In the genomic region with DNA sequence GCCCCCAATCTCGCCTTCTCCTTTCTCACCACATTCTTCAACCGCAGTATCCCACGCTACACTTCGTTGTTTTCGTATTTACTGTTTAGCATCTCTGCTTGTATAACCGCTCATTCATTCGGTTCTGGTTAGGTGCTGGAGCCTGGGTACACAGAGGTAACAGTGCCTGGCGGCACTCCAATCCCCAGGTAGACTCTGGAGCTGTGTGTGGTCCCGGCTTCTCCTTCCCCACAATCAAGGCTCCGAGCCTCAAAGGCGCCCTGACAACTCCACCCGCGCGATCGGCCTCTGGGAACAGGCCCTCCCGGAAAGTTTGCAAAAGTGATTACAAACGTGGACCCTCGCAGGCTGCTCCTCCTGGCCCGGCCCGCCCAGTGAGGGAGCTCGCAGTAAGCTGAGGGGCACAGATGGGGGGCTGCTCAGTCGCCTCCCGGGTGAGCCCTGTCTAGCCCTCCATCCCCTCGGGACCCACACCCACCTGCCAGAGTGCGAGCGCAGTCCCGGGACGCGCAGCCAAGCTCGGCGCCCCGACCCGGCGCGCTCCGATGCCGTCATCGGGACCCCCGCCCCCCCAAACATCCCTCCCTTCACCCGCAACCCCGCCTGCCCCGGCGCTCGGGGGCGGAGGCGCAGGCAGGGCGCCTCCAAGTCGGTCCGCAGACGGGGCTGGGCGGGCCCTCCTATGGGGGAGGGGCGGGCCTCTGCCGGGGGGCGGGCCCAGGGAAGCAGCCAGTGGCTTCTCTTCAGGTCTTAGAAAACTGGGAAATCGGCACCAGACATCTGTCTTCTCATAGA, we compare ENCODE assay signal across 8 mouse cellular contexts. TPM values are rescaled to one million over a fixed set of nuclear protein-coding genes. Genes with fewer than 3 reads are reported as not detected.
DNase-seq lines count a peak whose midpoint lies in the region; ATAC-seq and TF ChIP-seq lines count a peak whose summit lies in the region.

TSS of gene Kif7 (minus strand) at position 534 of the 795 bp plus-strand sequence.

- ATAC-seq in intestine, embryonic 14.5 days (replicated peaks; ENCODE audit: low FRiP score, low TSS enrichment, low read depth): peak; percentile 92
- ATAC-seq in liver, embryonic 13.5 days (ENCODE audit: low read depth): peak; percentile 83

- WGBS in intestine, embryonic 14.5 days: under 1% methylated on average over 55 of the region's 55 CpGs
- WGBS in liver, embryonic 13.5 days (ENCODE audit: insufficient replicate concordance): 2% methylated on average over 47 of the region's 55 CpGs
- under 1% methylated on average over 55 of the region's 55 CpGs for WGBS in thymus, adult 2 months

- H3K4me1 ChIP-seq in intestine, embryonic 14.5 days (replicated peaks; ENCODE audit: control insufficient read depth, insufficient read depth, low read length): peaks cover 5% of the 10 kb centered on the region
- peaks cover 17% of the 10 kb centered on the region for H3K4me1 ChIP-seq in liver, embryonic 13.5 days (replicated peaks)
- H3K4me1 ChIP-seq in thymus, adult 2 months (replicated peaks; ENCODE audit: control insufficient read depth, insufficient read depth, low read length): peaks cover 6% of the 10 kb centered on the region

- no peak within 1 kb of the TSS for H3K27ac ChIP-seq in intestine, embryonic 14.5 days (ENCODE audit: low read depth)
- no peak within 1 kb of the TSS for H3K27ac ChIP-seq in liver, embryonic 13.5 days
- no peak within 1 kb of the TSS for H3K27ac ChIP-seq in thymus, adult 2 months (ENCODE audit: control insufficient read depth, insufficient read depth, low read length)

- intact Hi-C loops in gastrocnemius, postnatal 36 days (cut with DNase I): no loop called here

- 0 out of 2 replicates have a peak, but pooled peaks cover 8% of the 10 kb centered on the region for H3K27me3 ChIP-seq in intestine, embryonic 14.5 days (replicated peaks; ENCODE audit: control insufficient read depth, insufficient read depth, low read length)
- H3K27me3 ChIP-seq in liver, embryonic 13.5 days: peaks cover 57% of the 10 kb centered on the region
- no peaks in the 10 kb centered on the region; the same call in 1 of the 2 replicates for H3K27me3 ChIP-seq in thymus, adult 2 months (ENCODE audit: control insufficient read depth, insufficient read depth, low read length)

- no peak for TF ChIP-seq POLR2A in thymus, adult 2 months (IDR thresholded peaks at IDR 0.05; ENCODE audit: control insufficient read depth, extremely low read depth, insufficient read depth, low read length, poor library complexity)

- H3K4me3 ChIP-seq in intestine, embryonic 14.5 days (ENCODE audit: low read depth, low read length): peak within 1 kb of the TSS; percentile 78
- peak within 1 kb of the TSS; percentile 65 for H3K4me3 ChIP-seq in liver, embryonic 13.5 days (replicated peaks)
- H3K4me3 ChIP-seq in thymus, adult 2 months (ENCODE audit: control insufficient read depth, insufficient read depth, low read length): peak within 1 kb of the TSS; percentile 56

- no peaks in the 10 kb centered on the region for H3K9me3 ChIP-seq in intestine, embryonic 14.5 days (ENCODE audit: control insufficient read depth, low read length)
- H3K9me3 ChIP-seq in liver, embryonic 13.5 days (replicated peaks): no peaks in the 10 kb centered on the region

- TF ChIP-seq CTCF in thymus, adult 2 months (IDR thresholded peaks at IDR 0.05; ENCODE audit: borderline replicate concordance, control insufficient read depth, extremely low read depth, insufficient read depth, low read length, poor library complexity): 0 out of 2 replicates have a peak, but pooled peaks have one; percentile 30

- no peaks in the 10 kb centered on the region for H3K36me3 ChIP-seq in intestine, embryonic 14.5 days (ENCODE audit: control insufficient read depth, insufficient read depth, low read length)
- H3K36me3 ChIP-seq in liver, embryonic 13.5 days: no peaks in the 10 kb centered on the region
- no peaks in the 10 kb centered on the region for H3K36me3 ChIP-seq in thymus, adult 2 months (ENCODE audit: control insufficient read depth, insufficient read depth, low read length)

- peak; percentile 81 for DNase-seq in right cerebral cortex, postnatal 10 days (ENCODE audit: low spot score in 2 of 2)
- DNase-seq in right cerebral cortex, adult 18-20 months: no peak
- peak; percentile 64 for DNase-seq in c-Kit-positive CD71-positive TER-119-negative erythroid progenitor cells, embryonic 14.5 days (ENCODE audit: low read depth)
- DNase-seq in gastrocnemius, postnatal 36 days: peak; percentile 59 to 76
- DNase-seq in intestine, embryonic 14.5 days (ENCODE audit: low spot score): peak; percentile 93
- peak; percentile 58 for DNase-seq in liver, embryonic 13.5 days
- DNase-seq in natural killer cell, adult 2 months (ENCODE audit: low spot score in 2 of 2): peak; percentile 12 to 14
- DNase-seq in thymus, adult 2 months: peak; percentile 83

- peak within 1 kb of the TSS; percentile 64 for H3K9ac ChIP-seq in intestine, embryonic 14.5 days (ENCODE audit: low read length)
- H3K9ac ChIP-seq in liver, embryonic 13.5 days: peak within 1 kb of the TSS; percentile 66

- peak within 1 kb of the TSS; percentile 63 for H3K4me2 ChIP-seq in intestine, embryonic 14.5 days (ENCODE audit: low read length)
- H3K4me2 ChIP-seq in liver, embryonic 13.5 days: peak within 1 kb of the TSS; percentile 88

RNA-seq across cellular contexts. Expression of gene Kif7, which starts in this region (rescaled TPM):
- under 1 TPM; 0.52 to 0.71 TPM for total RNA-seq in gastrocnemius, postnatal 36 days (2021)
- polyA plus RNA-seq in intestine, embryonic 14.5 days (2014; fragmentation: Nextera tagmentation; extraction: Ambion mirVana): 3.8 and 4.1 TPM in 2 replicates
- polyA plus RNA-seq in liver, embryonic 13.5 days (2015; fragmentation: Nextera tagmentation; extraction: Ambion mirVana): 0.35 and 0.41 TPM in 2 replicates
- polyA plus RNA-seq in thymus, adult 2 months (2012; rRNA removed): 5.7 and 6.3 TPM in 2 replicates

Comparison
In these comparisons a context has a peak if more than half of its experiments do, and no peak if none do; other contexts are left out.
1. Peak in DNase-seq in gastrocnemius, postnatal 36 days; RNA of the gene not detected or under 1 TPM.
2. Peak in DNase-seq, ATAC-seq, H3K4me3 ChIP-seq, H3K9ac ChIP-seq and H3K4me2 ChIP-seq in liver, embryonic 13.5 days; RNA of the gene not detected or under 1 TPM.